ENCODE assay signal across 25 mouse cellular contexts in genomic region chr16:74061951-74062350, GRCm38 (mm10).
DNase-seq lines count a peak whose midpoint lies in the region; ATAC-seq lines count a peak whose summit lies in the region.
"Had no signal": no experiment of that assay in that cellular context is flagged by ENCODE, and none has a peak within 500 bp of the region (broad histone marks: within the 10 kb centered on the region; RNA-seq: fewer than 3 reads in every experiment).

No protein-coding gene starts in this region.

- no peaks in the 10 kb centered on the region for H3K36me3 ChIP-seq in embryonic facial prominence, embryonic 13.5 days
- H3K36me3 ChIP-seq in embryonic facial prominence, embryonic 10.5 days (replicated peaks): no peaks in the 10 kb centered on the region
- no peaks in the 10 kb centered on the region for H3K36me3 ChIP-seq in limb, embryonic 12.5 days
- no peaks in the 10 kb centered on the region for H3K36me3 ChIP-seq in limb, embryonic 10.5 days
- no peaks in the 10 kb centered on the region for H3K36me3 ChIP-seq in lung, embryonic 16.5 days (ENCODE audit: control insufficient read depth, insufficient read depth, low read length)
- H3K36me3 ChIP-seq: embryonic facial prominence, embryonic 12.5 days; forebrain, embryonic 10.5 days; heart, embryonic 10.5 days; heart, embryonic 13.5 days had no signal

- no peak overlapping the region for H3K9ac ChIP-seq in embryonic facial prominence, embryonic 13.5 days
- H3K9ac ChIP-seq in limb, embryonic 12.5 days (replicated peaks): no peak overlapping the region
- H3K9ac ChIP-seq in lung, embryonic 16.5 days (ENCODE audit: low read length): no peak overlapping the region
- H3K9ac ChIP-seq: embryonic facial prominence, embryonic 12.5 days; forebrain, embryonic 13.5 days; heart, embryonic 13.5 days; hindbrain, embryonic 14.5 days had no signal

- no peak for ATAC-seq in embryonic facial prominence, embryonic 13.5 days (ENCODE audit: insufficient number of reproducible peaks, insufficient read depth, low FRiP score, low TSS enrichment, low read depth)
- no peak for ATAC-seq in limb, embryonic 12.5 days (ENCODE audit: insufficient number of reproducible peaks, insufficient read depth, low FRiP score, low TSS enrichment, low read depth)
- ATAC-seq in lung, embryonic 16.5 days (ENCODE audit: low read depth): peak; percentile 66; the same call in 1 of the 2 replicates
- ATAC-seq in monocyte, adult 5-6 weeks (replicated peaks; ENCODE audit: insufficient number of reproducible peaks, low FRiP score, low TSS enrichment, poor library complexity, severe bottlenecking): no peak
- ATAC-seq: activated CD4-positive, CD25-positive, alpha-beta regulatory T cell, adult 4 months; forebrain, embryonic 13.5 days; forebrain, embryonic 16.5 days had no signal

- no peak overlapping the region for H3K4me2 ChIP-seq in embryonic facial prominence, embryonic 13.5 days
- H3K4me2 ChIP-seq in limb, embryonic 12.5 days: no peak overlapping the region
- H3K4me2 ChIP-seq in lung, embryonic 16.5 days (ENCODE audit: low read depth, low read length): no peak overlapping the region
- H3K4me2 ChIP-seq: embryonic facial prominence, embryonic 12.5 days; forebrain, embryonic 13.5 days; heart, embryonic 13.5 days; hindbrain, embryonic 14.5 days had no signal

- DNase-seq in embryonic facial prominence, embryonic 10.5 days (ENCODE audit: low spot score): no peak
- DNase-seq in limb, embryonic 10.5 days (ENCODE audit: low spot score): no peak
- DNase-seq in lung, postnatal 25 days (ENCODE audit: low spot score): no peak
- DNase-seq: adrenal gland, adult 8-10 months; adrenal gland, postnatal 25 days; cerebellum, adult 11-12 months; cerebellum, adult 8-10 months; cerebellum, postnatal 10 days; gastrocnemius, postnatal 10 days; gastrocnemius, postnatal 36 days; heart, adult 2 months; heart, postnatal 14 days; heart, postnatal 4 days had no signal

- H3K27me3 ChIP-seq in embryonic facial prominence, embryonic 13.5 days: no peaks in the 10 kb centered on the region
- H3K27me3 ChIP-seq in embryonic facial prominence, embryonic 10.5 days (replicated peaks; ENCODE audit: low read depth, poor library complexity, severe bottlenecking): no peaks in the 10 kb centered on the region
- no peaks in the 10 kb centered on the region for H3K27me3 ChIP-seq in limb, embryonic 12.5 days
- H3K27me3 ChIP-seq in limb, embryonic 10.5 days (ENCODE audit: low read depth, poor library complexity, severe bottlenecking): no peaks in the 10 kb centered on the region
- no peaks in the 10 kb centered on the region for H3K27me3 ChIP-seq in lung, embryonic 16.5 days (ENCODE audit: control insufficient read depth, insufficient read depth, low read depth, low read length)
- H3K27me3 ChIP-seq: embryonic facial prominence, embryonic 12.5 days; forebrain, embryonic 13.5 days; heart, embryonic 13.5 days had no signal

- no peaks in the 10 kb centered on the region for H3K4me1 ChIP-seq in embryonic facial prominence, embryonic 13.5 days
- H3K4me1 ChIP-seq in embryonic facial prominence, embryonic 10.5 days: no peaks in the 10 kb centered on the region
- peaks cover 19% of the 10 kb centered on the region for H3K4me1 ChIP-seq in limb, embryonic 12.5 days (replicated peaks)
- peaks cover 15% of the 10 kb centered on the region; the same call in 1 of the 2 replicates for H3K4me1 ChIP-seq in limb, embryonic 10.5 days
- H3K4me1 ChIP-seq in lung, embryonic 16.5 days (replicated peaks; ENCODE audit: control insufficient read depth, insufficient read depth, low read length): no peaks in the 10 kb centered on the region
- H3K4me1 ChIP-seq: embryonic facial prominence, embryonic 12.5 days; forebrain, embryonic 10.5 days; heart, embryonic 10.5 days had no signal

- 0 out of 2 replicates have a peak overlapping the region, but pooled peaks have one; percentile 5 for H3K27ac ChIP-seq in embryonic facial prominence, embryonic 13.5 days
- no peak overlapping the region for H3K27ac ChIP-seq in embryonic facial prominence, embryonic 10.5 days (replicated peaks)
- 0 out of 2 replicates have a peak overlapping the region, but pooled peaks have one; percentile 56 for H3K27ac ChIP-seq in limb, embryonic 12.5 days
- no peak overlapping the region for H3K27ac ChIP-seq in limb, embryonic 10.5 days
- H3K27ac ChIP-seq in lung, embryonic 16.5 days (ENCODE audit: low read length): peak overlapping the region; percentile 75
- H3K27ac ChIP-seq: embryonic facial prominence, embryonic 12.5 days; forebrain, embryonic 10.5 days; forebrain, embryonic 13.5 days; heart, adult 2 months; heart, embryonic 10.5 days; heart, embryonic 13.5 days; hindbrain, embryonic 14.5 days had no signal

- no peak overlapping the region for H3K4me3 ChIP-seq in embryonic facial prominence, embryonic 13.5 days
- H3K4me3 ChIP-seq in embryonic facial prominence, embryonic 10.5 days: no peak overlapping the region
- H3K4me3 ChIP-seq in limb, embryonic 12.5 days (replicated peaks): no peak overlapping the region
- no peak overlapping the region for H3K4me3 ChIP-seq in limb, embryonic 10.5 days
- H3K4me3 ChIP-seq in lung, embryonic 16.5 days (ENCODE audit: low read length): no peak overlapping the region
- H3K4me3 ChIP-seq: embryonic facial prominence, embryonic 12.5 days; forebrain, embryonic 10.5 days; forebrain, embryonic 13.5 days; heart, adult 2 months; heart, embryonic 10.5 days; heart, embryonic 13.5 days had no signal

- H3K9me3 ChIP-seq in embryonic facial prominence, embryonic 13.5 days: no peaks in the 10 kb centered on the region
- no peaks in the 10 kb centered on the region for H3K9me3 ChIP-seq in embryonic facial prominence, embryonic 10.5 days
- H3K9me3 ChIP-seq in limb, embryonic 12.5 days: no peaks in the 10 kb centered on the region
- H3K9me3 ChIP-seq in limb, embryonic 10.5 days (replicated peaks): no peaks in the 10 kb centered on the region
- H3K9me3 ChIP-seq in lung, embryonic 16.5 days (ENCODE audit: control insufficient read depth, low read length): no peaks in the 10 kb centered on the region
- H3K9me3 ChIP-seq: embryonic facial prominence, embryonic 12.5 days; forebrain, embryonic 10.5 days; forebrain, embryonic 13.5 days; heart, embryonic 10.5 days; heart, embryonic 13.5 days had no signal

Comparison
In these comparisons a context has a peak if more than half of its experiments do, and no peak if none do; other contexts are left out.
1. H3K27ac ChIP-seq: peak in embryonic facial prominence, embryonic 13.5 days (single experiment), limb, embryonic 12.5 days (single experiment) and lung, embryonic 16.5 days (single experiment); none in embryonic facial prominence, embryonic 10.5 days (single experiment) and limb, embryonic 10.5 days (single experiment).